In genomic region chr1:155146572-155146980, GRCm38 (mm10) we compare ENCODE assay signal across 8 mouse cellular contexts. TPM values are rescaled to one million over a fixed set of nuclear protein-coding genes. Genes with fewer than 3 reads are reported as not detected.
DNase-seq lines count a peak whose midpoint lies in the region; ATAC-seq lines count a peak whose summit lies in the region.

Mr1 (minus strand) TSS chr1:155146814.

- peak; percentile 97 for ATAC-seq in CD4-positive, CD25-positive, alpha-beta regulatory T cell, adult 4 months
- peak; percentile 94 for ATAC-seq in lung, embryonic 15.5 days (ENCODE audit: borderline replicate concordance, extremely low read depth, low FRiP score, low TSS enrichment)

- H3K27ac ChIP-seq in lung, embryonic 15.5 days, result peak within 1 kb of the TSS; percentile 82

- H3K4me1 ChIP-seq in lung, embryonic 15.5 days, result 0 out of 2 replicates have a peak, but pooled peaks cover 4% of the 10 kb centered on the region

- peak within 1 kb of the TSS; percentile 56 for H3K4me2 ChIP-seq in lung, embryonic 15.5 days

- 28% methylated on average over 8 of the region's 8 CpGs for WGBS in lung, embryonic 15.5 days

- peak; percentile 33 to 72 for DNase-seq in cerebellum, postnatal 10 days
- DNase-seq in cerebellum, adult 11-12 months, result no peak
- peak; percentile 46 for DNase-seq in c-Kit-positive CD71-positive TER-119-negative erythroid progenitor cells, embryonic 14.5 days (ENCODE audit: low read depth)
- DNase-seq in heart, adult 18-20 months, result peak; percentile 72 to 86
- peak; percentile 34 for DNase-seq in kidney, adult 18-20 months
- DNase-seq in retina, postnatal 7 days (ENCODE audit: low read depth, low spot score), result peak; percentile 27

- H3K27me3 ChIP-seq in lung, embryonic 15.5 days, result no peaks in the 10 kb centered on the region

- H3K9ac ChIP-seq in lung, embryonic 15.5 days, result peak within 1 kb of the TSS; percentile 51

- peak within 1 kb of the TSS; percentile 48 for H3K4me3 ChIP-seq in lung, embryonic 15.5 days

- no peaks in the 10 kb centered on the region for H3K36me3 ChIP-seq in lung, embryonic 15.5 days

- no peaks in the 10 kb centered on the region for H3K9me3 ChIP-seq in lung, embryonic 15.5 days

RNA-seq across cellular contexts. Expression of gene Mr1, which starts in this region (rescaled TPM):
- polyA plus RNA-seq in CD4-positive, CD25-positive, alpha-beta regulatory T cell, adult 4 months (2017; shearing (Covaris generic)), result 10 to 100 TPM; 17.9 to 26.0 TPM
- 1 to 10 TPM; 6.7 to 7.8 TPM for total RNA-seq in heart, adult 18-20 months (2021)
- 12.1 and 12.3 TPM in 2 replicates for polyA plus RNA-seq in lung, embryonic 15.5 days (2015; fragmentation: Nextera tagmentation; extraction: Ambion mirVana)
